Mouse (Mus musculus) T-cell, adult 2 months (primary cell): ENCODE measurements at regions not wholly inside any gene's neighbourhood (a gene's known extent, or its start where the extent isn't known, plus 50 kb on each side); places are given as distances from the start of the nearest gene placed in this dataset.
"Not testable (repeated sequence)": the region's sequence is repeated elsewhere in the genome, so short reads cannot be mapped to it uniquely, and the experiment has no call there.

Experiments used
- DNase-seq: peaks from one replicate; pipeline ENCODE4 v3.0.0; 2022; ENCODE audit warnings: low spot score

DNA sequence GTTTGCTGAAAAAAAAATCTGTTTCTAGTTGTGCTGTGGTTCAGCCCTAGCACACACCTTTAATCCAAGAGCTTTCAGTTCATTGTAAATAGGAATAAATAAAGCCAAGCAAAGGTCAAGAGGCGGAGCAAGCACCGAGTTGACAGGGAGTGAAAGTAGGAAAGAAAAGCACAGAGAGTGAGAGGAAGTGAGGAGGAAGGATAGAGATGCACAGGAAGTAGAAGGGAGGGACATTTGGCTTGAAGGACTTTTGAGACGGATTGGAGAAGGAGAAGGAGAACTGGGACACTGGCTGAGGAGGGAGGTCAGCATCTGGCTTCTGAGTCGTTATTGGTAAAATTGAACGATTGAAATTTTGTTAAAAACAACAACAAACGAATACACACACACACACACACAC lies 402.0 kb upstream of the Igfbp7 start:
- DNase-seq = no peak

GRCm38 (mm10) chr5:77807726-77808125 lies 399.9 kb upstream of the Igfbp7 start:
- DNase-seq = no peak

GRCm38 (mm10) chr5:77806334-77807157 lies 398.7 kb upstream of the Igfbp7 start:
- no peak for DNase-seq

GRCm38 (mm10) chr5:77805796-77806195 lies 398.0 kb upstream of the Igfbp7 start:
- no peak for DNase-seq

- DNase-seq = no peak
These were observed 397.5 kb upstream of the Igfbp7 start for GRCm38 (mm10) chr5:77805303-77805702.

DNA sequence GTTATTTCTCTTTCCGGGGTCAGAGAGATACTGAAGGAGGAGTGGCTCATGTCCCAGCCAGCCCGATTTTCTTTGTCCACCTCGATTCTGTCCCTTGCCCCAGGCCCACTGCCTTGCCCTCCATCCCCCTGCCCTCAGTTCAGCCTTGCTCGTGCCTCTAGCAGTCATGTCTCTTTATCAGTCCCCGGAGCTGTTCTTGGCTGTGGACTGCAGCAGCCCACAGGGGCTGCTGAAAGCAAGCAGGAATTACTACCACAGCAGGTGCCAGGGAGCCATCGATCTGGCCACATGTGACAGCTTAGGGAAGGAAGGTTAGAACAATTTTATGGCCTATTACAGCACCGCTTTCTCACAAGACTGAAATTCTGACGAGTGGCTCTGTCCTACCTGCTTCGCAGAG lies 396.3 kb upstream of the Igfbp7 start:
- DNase-seq = no peak

- no peak for DNase-seq
These were observed 395.7 kb upstream of the Igfbp7 start for GRCm38 (mm10) chr5:77803562-77803961.

GRCm38 (mm10) chr5:77796960-77797359 lies 389.1 kb upstream of the Igfbp7 start:
- no peak for DNase-seq

- DNase-seq = no peak
These were observed 387.9 kb upstream of the Igfbp7 start for GRCm38 (mm10) chr5:77795766-77796165.

- no peak for DNase-seq
These were observed 376.1 kb upstream of the Igfbp7 start for GRCm38 (mm10) chr5:77783953-77784352.

- no peak for DNase-seq
These were observed 354.7 kb upstream of the Igfbp7 start for GRCm38 (mm10) chr5:77762426-77763042.

- DNase-seq = no peak
These were observed 354.2 kb upstream of the Igfbp7 start for GRCm38 (mm10) chr5:77762013-77762412.

DNA sequence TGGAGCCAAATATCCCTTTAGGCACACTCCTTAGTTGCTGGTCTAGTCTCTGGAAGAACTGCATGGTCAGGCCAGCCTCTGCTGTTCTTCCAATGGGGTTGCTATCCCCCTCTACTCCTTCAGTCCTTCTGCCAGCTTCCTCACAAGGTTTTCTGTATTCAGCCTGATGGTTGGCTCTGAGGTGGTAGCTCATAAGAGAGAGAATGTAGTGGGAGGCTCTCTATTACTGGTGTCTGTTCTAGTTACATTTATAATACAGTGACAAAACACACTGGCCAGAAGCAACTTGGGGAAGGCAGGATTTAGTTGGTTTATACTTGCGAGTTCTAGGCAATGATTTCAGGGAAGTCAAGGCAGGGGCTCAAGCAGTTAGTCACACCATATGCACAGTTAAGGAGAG lies 341.1 kb upstream of the Igfbp7 start:
- no peak for DNase-seq

DNA sequence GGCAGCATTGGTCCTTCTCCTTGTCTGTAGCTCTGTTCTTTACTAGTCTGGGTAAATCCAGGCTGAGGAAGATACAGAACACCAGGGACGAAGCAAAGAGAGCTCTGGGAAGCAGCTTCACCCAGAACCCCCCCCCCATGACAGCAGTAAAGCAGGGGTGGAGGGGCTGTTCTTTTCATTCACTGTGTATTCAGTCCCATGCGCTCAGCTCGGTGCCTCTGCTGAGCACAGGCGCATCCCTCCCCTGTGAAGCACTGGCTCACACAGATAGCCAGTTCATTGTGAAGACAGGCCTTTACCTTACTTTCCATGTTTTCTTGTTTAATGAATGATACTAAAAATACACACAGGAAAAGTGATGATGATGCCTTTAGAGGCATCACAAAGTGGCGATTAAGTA lies 338.8 kb upstream of the Igfbp7 start:
- DNase-seq = no peak

- no peak for DNase-seq
These were observed 335.6 kb upstream of the Igfbp7 start for GRCm38 (mm10) chr5:77743467-77743866.

GRCm38 (mm10) chr5:77730286-77730685 lies 322.4 kb upstream of the Igfbp7 start:
- DNase-seq = not testable (repeated sequence)

DNA sequence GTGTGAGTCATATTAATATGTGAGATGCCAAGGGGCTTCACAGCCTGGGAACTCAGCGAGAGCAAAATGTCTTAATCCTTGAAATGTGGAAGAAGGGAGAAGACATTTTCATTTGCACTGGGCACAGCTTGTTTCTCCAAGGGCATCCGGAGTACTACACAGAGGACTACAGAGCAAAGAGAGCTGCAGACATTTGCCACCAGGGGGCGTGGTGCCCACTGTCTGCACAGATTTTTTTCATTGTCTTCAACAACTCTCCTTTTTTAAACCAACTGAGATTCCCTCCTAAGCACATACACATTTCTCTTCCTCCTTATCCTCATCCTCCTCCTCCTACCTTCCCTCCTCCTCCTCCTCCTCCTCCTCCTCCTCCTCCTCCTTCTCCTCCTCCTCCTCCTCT lies 273.8 kb upstream of the Igfbp7 start:
- no peak for DNase-seq

DNA sequence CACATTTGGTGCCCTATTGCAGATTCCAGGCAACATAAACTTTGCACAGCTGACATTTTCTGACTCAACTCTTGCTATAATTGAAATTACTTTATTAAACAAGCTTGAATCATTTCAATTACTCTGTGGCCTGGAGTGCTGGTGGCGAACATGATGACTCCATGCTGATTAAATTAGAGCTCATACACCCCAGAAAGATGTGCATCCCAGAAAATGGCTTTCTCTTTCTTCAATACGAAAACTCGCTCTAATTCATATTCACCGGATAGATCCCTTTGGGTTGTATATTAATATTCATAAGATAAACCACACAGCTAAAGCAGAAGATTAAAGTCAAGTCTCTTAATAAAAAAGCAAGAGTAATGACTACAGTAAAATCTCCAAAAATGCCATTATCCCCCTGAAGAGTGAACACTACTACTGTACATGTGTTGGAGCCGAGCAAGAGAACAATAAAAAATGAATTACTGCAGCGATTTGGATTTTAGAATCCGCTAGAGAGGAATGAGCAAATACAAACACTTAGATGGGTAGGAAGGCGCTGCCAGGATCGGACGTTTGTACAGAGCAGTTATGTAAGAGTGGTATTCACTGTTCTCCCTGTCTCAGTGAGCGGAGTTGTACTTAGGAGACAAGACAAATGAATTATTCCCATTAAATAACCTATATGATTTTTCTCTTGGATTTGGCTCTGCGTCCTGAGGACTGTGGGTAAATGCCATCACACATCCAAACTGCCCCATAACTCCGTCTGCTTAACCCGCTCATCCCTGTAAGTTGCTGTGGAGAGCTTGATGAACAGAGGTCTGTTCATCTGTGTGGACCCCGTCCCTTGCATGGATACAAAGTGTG lies 264.5 kb upstream of the Igfbp7 start:
- no peak for DNase-seq

GRCm38 (mm10) chr5:77663096-77663495 lies 255.3 kb upstream of the Igfbp7 start:
- DNase-seq = no peak

DNA sequence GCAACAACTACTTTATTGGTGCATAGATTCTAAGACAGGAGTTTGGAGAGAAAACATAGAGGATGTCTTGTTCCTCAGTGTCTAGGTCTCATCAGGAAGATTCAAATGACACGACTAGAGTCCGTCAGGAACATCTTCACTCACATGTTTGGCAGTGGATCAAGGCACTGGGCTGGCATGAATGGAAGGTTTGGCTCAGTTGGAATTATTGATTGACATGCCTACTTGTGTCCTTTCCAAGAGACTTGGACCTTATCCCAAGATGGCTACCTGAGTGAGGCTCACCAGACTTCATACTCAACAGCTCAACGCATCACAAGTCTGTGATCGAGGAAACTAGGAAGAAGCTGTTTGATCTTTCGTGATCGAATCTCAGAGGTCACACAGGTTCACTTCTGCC lies 251.2 kb upstream of the Igfbp7 start:
- DNase-seq = no peak

- no peak for DNase-seq
These were observed 236.8 kb upstream of the Igfbp7 start for GRCm38 (mm10) chr5:77644651-77645050.

DNA sequence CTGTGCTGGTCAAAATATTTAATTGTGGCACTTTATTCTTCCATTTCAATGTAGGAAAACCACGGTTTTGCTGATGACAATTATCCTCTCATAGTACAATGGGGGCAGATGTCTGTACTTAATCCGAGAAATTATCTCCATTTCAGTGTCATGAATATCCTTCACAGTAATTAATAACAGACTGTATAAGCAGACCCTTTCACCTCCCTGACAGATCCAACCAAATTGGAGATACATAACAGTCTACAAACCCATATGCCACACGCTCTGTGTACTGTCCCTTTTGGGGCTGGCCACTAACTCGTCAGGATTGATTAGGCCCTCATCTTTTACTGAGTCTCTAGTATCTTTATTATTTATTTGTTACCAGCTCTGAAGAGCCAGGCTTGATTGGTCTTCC lies 212.6 kb upstream of the Igfbp7 start:
- DNase-seq = no peak

- DNase-seq = no peak
These were observed 202.7 kb upstream of the Igfbp7 start for GRCm38 (mm10) chr5:77610496-77610895.
